Mouse (Mus musculus) cerebellum, adult 2 months (tissue): Measurements from ENCODE around the gene Cox10. TPM values are rescaled to one million over a fixed set of nuclear protein-coding genes. Genes with fewer than 3 reads are reported as not detected.

Source experiments
- DNase-seq, 2 experiments: peaks; one replicate each; pipeline ENCODE4 v3.0.0; 2021
- H3K27ac ChIP-seq: fragments of 200-500 bp; 2 replicates; pipeline ENCODE4 v1.5.1; 2012; ENCODE audit warnings: low read length, control low read depth, inconsistent platforms; ENCODE audit not compliant: insufficient read depth
- H3K27me3 ChIP-seq: fragments of 200-500 bp; 2 replicates; pipeline ENCODE4 v1.6.1; 2012; ENCODE audit warnings: inconsistent platforms, mild to moderate bottlenecking, low read length, moderate library complexity; ENCODE audit not compliant: control insufficient read depth, insufficient read depth
- H3K4me1 ChIP-seq: fragments of 200-500 bp; 2 replicates; pipeline ENCODE4 v1.6.1; 2011; ENCODE audit warnings: low read length; ENCODE audit not compliant: control insufficient read depth, insufficient read depth
- H3K4me3 ChIP-seq: fragments of 200-500 bp; replicated peaks from 2 replicates; pipeline ENCODE3; 2011; ENCODE audit warnings: mild to moderate bottlenecking, low read depth, low read length, control low read depth; ENCODE audit not compliant: insufficient read depth
- CTCF ChIP-seq: fragments of 200-500 bp; IDR thresholded peaks from 2 replicates; pipeline ENCODE4 v1.5.1; 2011; ENCODE audit warnings: low read depth, mild to moderate bottlenecking, control low read depth, low read length, moderate library complexity, borderline replicate concordance; ENCODE audit not compliant: insufficient read depth
- POLR2A ChIP-seq: fragments of 200-500 bp; IDR thresholded peaks from 2 replicates; pipeline ENCODE4 v1.6.1; 2011; ENCODE audit warnings: low read length, control low read depth, borderline replicate concordance; ENCODE audit not compliant: insufficient read depth
- WGBS: fragments of 180-500 bp; shearing (Covaris S2); methylation state at CpG from one replicate; pipeline ENCODE4 v1.1.7; 2018; 5-methylcytosine and 5-hydroxymethylcytosine counted together
- polyA plus RNA-seq: library from polyadenylated mRNA; depleted of rRNA; stranded (reverse); fragments of >200 nt; gene quantifications from 2 replicates; pipeline ENCODE4 v1.2.3, GENCODE M21; 2012

Cox10 gene
- polyA plus RNA-seq, 1 experiment: 20.1 TPM

DNA sequence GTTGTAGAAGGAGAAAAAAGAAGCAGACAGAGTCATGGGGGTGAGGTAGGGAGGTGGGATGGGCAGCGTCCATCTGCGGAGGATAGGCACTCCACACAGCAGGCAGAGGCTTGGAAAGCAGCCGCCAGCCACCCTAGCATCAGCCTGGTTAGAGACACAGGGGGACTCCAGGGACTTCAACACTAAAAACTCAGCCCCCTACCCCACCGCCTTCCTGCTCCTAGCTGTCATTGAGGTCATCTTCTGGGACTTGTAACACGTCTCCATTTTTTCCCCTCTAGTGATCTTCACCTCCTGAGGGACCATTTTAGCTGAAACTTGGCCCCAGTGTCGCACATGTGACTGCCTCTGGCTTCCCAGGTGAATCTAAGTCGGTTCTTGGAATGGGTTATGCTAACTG is 88.5 kb downstream of the Cox10 start:
- no peak overlapping the region for H3K27ac ChIP-seq
- peak in 1 of 2 experiments; percentile 4 for DNase-seq
- no peak overlapping the region for H3K4me3 ChIP-seq
- TF ChIP-seq POLR2A (no peak), CTCF (no peak)
- H3K4me1 ChIP-seq: peaks cover 25% of the 10 kb centered on the region
- no peaks in the 10 kb centered on the region for H3K27me3 ChIP-seq
- 73% methylated on average over 7 of the region's 7 CpGs for WGBS

DNA sequence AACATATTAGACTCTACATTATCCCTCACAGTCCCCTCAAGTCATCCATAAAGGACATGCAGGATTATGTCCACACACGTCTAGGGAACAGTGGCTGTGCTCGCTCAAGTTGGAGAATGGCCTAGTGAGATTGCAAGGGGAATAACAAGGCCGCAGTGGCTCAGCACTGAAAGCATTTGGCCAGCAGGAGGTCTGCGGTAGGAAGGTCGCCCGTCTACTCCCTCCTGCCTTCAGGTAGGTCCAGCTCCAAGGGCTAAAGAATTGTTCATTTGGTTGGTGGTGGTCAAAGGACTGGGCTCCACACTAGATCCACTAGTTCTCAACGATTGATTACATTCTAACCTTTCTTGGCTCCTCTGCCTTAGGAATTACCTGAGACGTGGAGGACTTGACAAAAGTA is 89.0 kb downstream of the Cox10 start:
- Histone ChIP-seq H3K27ac (no peak overlapping the region), H3K27me3 (no peaks in the 10 kb centered on the region), H3K4me1 (peaks cover 25% of the 10 kb centered on the region), H3K4me3 (no peak overlapping the region)
- 86% methylated on average over 8 of the region's 8 CpGs for WGBS
- TF ChIP-seq CTCF: no peak
- no peak for TF ChIP-seq POLR2A
- no peak for DNase-seq

DNA sequence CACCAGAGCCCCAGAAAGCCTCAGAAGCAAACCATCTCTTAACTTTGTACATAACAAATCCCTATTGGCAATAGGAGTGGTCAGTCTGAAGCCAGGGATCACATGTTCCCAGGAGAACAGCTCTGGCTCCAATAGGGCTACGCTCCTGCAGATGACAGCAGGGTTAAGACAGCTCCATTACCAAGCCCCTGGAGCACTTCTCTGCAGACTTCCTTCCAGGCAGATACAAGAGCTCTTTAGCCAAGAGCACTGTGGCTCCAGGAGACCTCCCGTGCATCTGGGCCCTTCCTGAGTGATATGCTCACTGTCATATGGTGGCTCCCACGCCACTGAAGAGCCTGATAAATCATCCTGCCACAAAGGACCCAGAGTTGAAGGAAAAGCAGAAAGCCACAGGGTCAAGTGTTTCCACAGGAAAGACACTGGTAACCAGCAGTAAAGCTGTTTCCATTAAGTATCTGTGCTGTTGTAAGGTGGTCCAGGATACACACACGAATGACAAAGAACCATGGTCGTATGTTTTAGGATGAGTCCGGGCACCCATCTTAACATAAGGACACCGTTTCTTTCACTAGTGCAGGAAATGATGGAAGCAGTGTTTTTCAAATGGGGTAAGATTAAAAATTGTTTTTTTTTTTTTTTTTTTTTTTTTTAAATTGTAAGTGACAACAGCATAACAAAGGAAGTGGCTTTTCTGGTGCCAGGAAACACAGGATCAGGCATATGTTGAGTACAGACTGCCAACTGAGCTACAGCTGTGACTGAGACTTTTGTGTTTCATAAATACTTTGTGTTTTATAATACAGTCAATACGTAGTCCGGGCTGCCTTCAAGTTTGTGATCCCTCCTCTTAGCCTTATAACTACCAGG is 90.0 kb downstream of the Cox10 start:
- H3K27ac ChIP-seq: no peak overlapping the region
- peak in 1 of 2 experiments; percentile 36 for DNase-seq
- no peak overlapping the region for H3K4me3 ChIP-seq
- no peaks in the 10 kb centered on the region for H3K27me3 ChIP-seq
- WGBS: 43% methylated on average over 9 of the region's 9 CpGs
- H3K4me1 ChIP-seq: peaks cover 25% of the 10 kb centered on the region
- TF ChIP-seq POLR2A: no peak
- TF ChIP-seq CTCF: no peak

DNA sequence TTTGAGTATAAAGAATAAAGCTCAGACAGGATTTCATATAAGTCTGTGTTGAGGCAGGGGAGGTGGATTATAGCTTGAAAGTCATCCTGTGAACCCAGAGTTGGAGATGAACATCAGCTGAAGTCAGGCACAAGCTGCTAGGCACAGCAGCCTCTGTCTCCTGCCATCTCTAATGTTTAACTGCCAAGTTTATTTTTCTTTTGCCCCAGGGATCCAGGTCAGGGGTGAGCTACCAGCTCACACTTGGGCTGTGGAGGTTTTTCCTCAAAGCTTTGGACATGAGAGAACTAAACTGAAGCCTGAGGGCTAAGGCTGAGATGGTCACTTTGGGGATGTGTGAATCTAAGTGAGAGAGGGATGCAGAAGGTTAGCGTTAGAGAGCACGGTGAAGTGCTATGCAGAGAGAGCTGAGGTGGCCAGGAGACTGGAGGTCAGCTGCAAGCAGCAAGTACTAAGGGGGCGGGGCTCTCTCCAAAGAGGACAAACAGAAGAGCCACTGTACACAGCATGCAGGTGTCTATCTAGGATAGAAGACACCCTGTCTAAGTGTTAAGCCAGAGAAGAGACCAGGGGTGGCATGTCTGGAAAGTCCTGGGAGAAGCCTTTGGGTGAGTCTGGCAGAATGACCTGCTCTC is 91.1 kb downstream of the Cox10 start:
- Histone ChIP-seq H3K27ac (no peak overlapping the region), H3K4me1 (peaks cover 25% of the 10 kb centered on the region), H3K27me3 (no peaks in the 10 kb centered on the region), H3K4me3 (no peak overlapping the region)
- no peak for DNase-seq
- WGBS: 91% methylated on average over 3 of the region's 3 CpGs
- TF ChIP-seq POLR2A (no peak), CTCF (no peak)

DNA sequence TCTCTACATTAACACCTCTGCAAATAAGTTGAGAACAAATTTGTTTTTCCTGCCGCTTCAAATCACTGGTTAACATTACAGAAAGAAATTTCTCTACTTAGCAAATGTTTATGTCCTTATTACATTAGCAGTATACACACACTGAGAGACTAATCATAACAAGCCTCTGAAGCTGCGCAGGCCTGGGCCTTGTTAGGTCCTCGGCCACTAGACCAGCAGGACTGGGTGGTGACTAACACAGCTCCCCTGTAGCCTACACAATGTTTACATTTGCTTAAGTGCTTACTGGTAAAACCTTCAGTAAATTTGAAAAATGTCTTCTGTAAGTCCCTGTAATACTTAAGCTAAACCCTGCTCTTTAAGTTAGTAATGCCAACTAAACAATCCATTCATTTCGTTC is 92.6 kb downstream of the Cox10 start:
- H3K4me1 ChIP-seq: peaks cover 21% of the 10 kb centered on the region
- H3K27me3 ChIP-seq: no peaks in the 10 kb centered on the region
- H3K4me3 ChIP-seq: no peak overlapping the region
- TF ChIP-seq POLR2A (no peak), CTCF (no peak)
- no peak for DNase-seq
- no peak overlapping the region for H3K27ac ChIP-seq
- WGBS: 97% methylated on average over 4 of the region's 4 CpGs

DNA sequence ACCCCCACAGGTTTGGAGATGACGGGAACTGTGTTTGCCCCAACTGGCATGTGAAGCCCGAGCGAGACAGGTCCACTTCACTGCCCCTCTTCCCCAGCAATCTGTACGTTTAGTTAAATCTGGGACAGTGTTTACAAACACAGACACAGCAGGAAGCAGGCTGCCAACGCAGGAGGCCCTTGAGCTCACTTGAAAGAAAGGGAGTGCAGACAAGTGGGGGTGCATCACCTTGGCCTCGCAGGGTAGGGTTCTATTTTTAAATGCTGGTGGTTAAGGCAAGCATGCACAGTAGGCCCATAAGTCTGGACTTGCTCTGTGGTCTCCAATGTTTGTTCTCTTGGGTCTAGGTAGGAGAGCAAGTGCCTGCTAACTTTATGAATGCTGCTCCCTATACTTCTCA is 93.8 kb downstream of the Cox10 start:
- Histone ChIP-seq H3K27me3 (no peaks in the 10 kb centered on the region), H3K4me3 (no peak overlapping the region), H3K4me1 (peaks cover 14% of the 10 kb centered on the region), H3K27ac (no peak overlapping the region)
- 70% methylated on average over 6 of the region's 6 CpGs for WGBS
- TF ChIP-seq CTCF (no peak), POLR2A (no peak)
- no peak for DNase-seq

DNA sequence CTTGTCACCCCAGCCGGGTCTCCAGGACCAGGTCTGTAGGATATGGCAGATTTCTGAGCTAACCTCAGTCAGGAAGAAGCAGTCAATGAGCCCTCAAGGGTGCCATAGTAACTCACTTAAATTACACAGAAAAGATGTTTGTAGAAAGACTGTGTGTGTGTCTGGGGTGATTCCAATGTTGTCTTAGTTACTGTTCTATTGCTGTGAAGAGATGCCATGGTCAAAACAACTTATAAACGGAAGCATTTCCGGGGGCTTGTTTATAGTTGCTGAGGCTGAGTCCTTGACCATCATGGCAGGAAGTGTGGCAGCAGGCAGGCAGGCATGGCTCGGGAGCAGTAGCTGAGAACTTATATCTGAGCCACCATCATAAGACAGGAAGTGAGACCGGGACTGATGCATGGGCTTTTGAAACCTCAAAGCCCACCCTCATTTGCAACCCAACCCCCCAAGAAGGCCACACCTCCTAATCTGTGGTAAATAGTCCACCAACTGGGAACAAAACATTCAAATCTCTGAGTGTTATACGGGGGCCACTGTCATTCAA is 94.6 kb downstream of the Cox10 start:
- H3K4me1 ChIP-seq: peaks cover 9% of the 10 kb centered on the region
- H3K27me3 ChIP-seq: no peaks in the 10 kb centered on the region
- H3K4me3 ChIP-seq: no peak overlapping the region
- 86% methylated on average over 6 of the region's 6 CpGs for WGBS
- no peak for DNase-seq
- H3K27ac ChIP-seq: no peak overlapping the region
- no peak for TF ChIP-seq POLR2A
- no peak for TF ChIP-seq CTCF

DNA sequence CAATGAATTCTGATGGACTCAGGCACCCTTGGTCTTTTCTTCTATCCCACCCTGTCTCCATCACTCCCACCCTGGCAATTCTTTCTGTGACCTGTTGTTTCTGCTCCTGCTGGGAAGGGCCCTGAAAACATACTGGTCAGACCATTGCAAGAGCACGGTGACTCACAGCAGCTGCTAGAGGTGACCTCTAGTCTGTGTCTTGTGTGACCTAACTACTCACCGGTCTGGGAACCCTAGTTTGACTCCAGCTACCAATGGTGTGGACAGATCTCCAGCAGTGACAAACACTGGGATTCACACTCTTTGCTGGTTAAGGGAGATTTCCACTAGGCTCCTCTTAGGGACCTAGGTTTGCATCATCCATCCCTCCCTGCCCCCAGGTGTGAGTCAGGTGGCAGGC is 101.5 kb downstream of the Cox10 start:
- Histone ChIP-seq H3K4me3 (no peak overlapping the region), H3K4me1 (no peaks in the 10 kb centered on the region), H3K27ac (no peak overlapping the region), H3K27me3 (no peaks in the 10 kb centered on the region)
- DNase-seq: no peak
- 73% methylated on average over 2 of the region's 2 CpGs for WGBS
- TF ChIP-seq POLR2A (no peak), CTCF (no peak)
